Comparison of ENCODE assay signal across 17 mouse cellular contexts in genomic region chr16:30818541-30819120, GRCm38 (mm10).
A peak's percentile ranks its signal among the peaks of the same experiment; 100 is the strongest.
DNase-seq lines count a peak whose midpoint lies in the region; ATAC-seq and TF ChIP-seq lines count a peak whose summit lies in the region.
"Had no signal": no experiment of that assay in that cellular context is flagged by ENCODE, and none has a peak within 500 bp of the region (broad histone marks: within the 10 kb centered on the region; RNA-seq: fewer than 3 reads in every experiment).

No protein-coding gene starts in this region.

- H3K27me3 ChIP-seq in kidney, embryonic 15.5 days: no peaks in the 10 kb centered on the region
- H3K27me3 ChIP-seq in stomach, embryonic 16.5 days (ENCODE audit: control insufficient read depth, insufficient read depth, low read length): no peaks in the 10 kb centered on the region
- H3K27me3 ChIP-seq: embryonic facial prominence, embryonic 13.5 days; forebrain, embryonic 13.5 days; limb, embryonic 13.5 days; neural tube, embryonic 13.5 days; stomach, embryonic 15.5 days had no signal

- H3K9me3 ChIP-seq in kidney, embryonic 15.5 days (replicated peaks): no peaks in the 10 kb centered on the region
- no peaks in the 10 kb centered on the region for H3K9me3 ChIP-seq in stomach, embryonic 16.5 days (replicated peaks; ENCODE audit: control insufficient read depth, low read length)
- H3K9me3 ChIP-seq: embryonic facial prominence, embryonic 13.5 days; forebrain, embryonic 13.5 days; limb, embryonic 13.5 days; neural tube, embryonic 13.5 days; stomach, embryonic 15.5 days had no signal

- peaks cover 41% of the 10 kb centered on the region for H3K4me1 ChIP-seq in kidney, embryonic 15.5 days
- peaks cover 35% of the 10 kb centered on the region for H3K4me1 ChIP-seq in brown adipose tissue, adult 24 weeks (ENCODE audit: control insufficient read depth, insufficient read depth, insufficient read length, low read length)
- H3K4me1 ChIP-seq in stomach, embryonic 16.5 days (ENCODE audit: control insufficient read depth, insufficient read depth, low read length): peaks cover 27% of the 10 kb centered on the region

- H3K9ac ChIP-seq in kidney, embryonic 15.5 days: no peak overlapping the region
- H3K9ac ChIP-seq in stomach, embryonic 16.5 days (ENCODE audit: low read length): no peak overlapping the region
- H3K9ac ChIP-seq: embryonic facial prominence, embryonic 13.5 days; forebrain, embryonic 13.5 days; limb, embryonic 13.5 days; liver, postnatal 0 days; neural tube, embryonic 13.5 days; stomach, embryonic 15.5 days had no signal

- no peaks in the 10 kb centered on the region for H3K36me3 ChIP-seq in kidney, embryonic 15.5 days
- no peaks in the 10 kb centered on the region for H3K36me3 ChIP-seq in stomach, embryonic 16.5 days (ENCODE audit: control insufficient read depth, insufficient read depth, low read length)
- H3K36me3 ChIP-seq: embryonic facial prominence, embryonic 13.5 days; limb, embryonic 13.5 days; neural tube, embryonic 13.5 days; stomach, embryonic 15.5 days had no signal

- intact Hi-C loops in gastrocnemius, adult 2 months (cut with DNase I): no loop called here
- intact Hi-C loops in gastrocnemius, postnatal 14 days (cut with DNase I; ENCODE audit: low total_unique reads): no loop called here

- H3K27ac ChIP-seq in gastrocnemius, adult 2 months: peak overlapping the region; percentile 5; the same call in 1 of the 2 replicates
- H3K27ac ChIP-seq in kidney, embryonic 15.5 days: peak overlapping the region; percentile 70
- H3K27ac ChIP-seq in brown adipose tissue, adult 24 weeks (replicated peaks; ENCODE audit: low read depth, low read length): peak overlapping the region; percentile 79
- H3K27ac ChIP-seq in stomach, embryonic 16.5 days (ENCODE audit: low read length): 0 out of 2 replicates have a peak overlapping the region, but pooled peaks have one; percentile 29
- H3K27ac ChIP-seq: embryonic facial prominence, embryonic 13.5 days; forebrain, embryonic 13.5 days; left cerebral cortex, adult 2 months; limb, embryonic 13.5 days; neural tube, embryonic 13.5 days; stomach, embryonic 15.5 days had no signal

- H3K4me2 ChIP-seq in kidney, embryonic 15.5 days: no peak overlapping the region
- H3K4me2 ChIP-seq in stomach, embryonic 16.5 days (ENCODE audit: low read depth, low read length): no peak overlapping the region
- H3K4me2 ChIP-seq: embryonic facial prominence, embryonic 13.5 days; forebrain, embryonic 13.5 days; limb, embryonic 13.5 days; neural tube, embryonic 13.5 days; stomach, embryonic 15.5 days had no signal

- no peak for TF ChIP-seq CTCF in gastrocnemius, adult 2 months (IDR thresholded peaks at IDR 0.05)

- no peak for DNase-seq in gastrocnemius, adult 2 months
- no peak for DNase-seq in gastrocnemius, postnatal 14 days
- DNase-seq in kidney, adult 11 months: no peak
- DNase-seq in B cell, adult 2 months: no peak
- DNase-seq: cerebellum, postnatal 10 days; liver, postnatal 0 days had no signal

- 0 out of 2 replicates have a peak, but pooled peaks have one; percentile 30 for ATAC-seq in kidney, embryonic 15.5 days (replicated peaks; ENCODE audit: low FRiP score)
- peak; percentile 45; the same call in 1 of the 2 replicates for ATAC-seq in stomach, embryonic 16.5 days (ENCODE audit: insufficient read depth, low FRiP score)
- ATAC-seq: activated CD4-positive, CD25-positive, alpha-beta regulatory T cell, adult 4 months; forebrain, embryonic 13.5 days; inflammation-experienced regulatory T-cells, adult 6 months; liver, postnatal 0 days had no signal

- no peak overlapping the region for H3K4me3 ChIP-seq in gastrocnemius, adult 2 months
- H3K4me3 ChIP-seq in kidney, embryonic 15.5 days (replicated peaks): no peak overlapping the region
- H3K4me3 ChIP-seq in brown adipose tissue, adult 24 weeks (ENCODE audit: insufficient read depth, low read depth, low read length): no peak overlapping the region
- no peak overlapping the region for H3K4me3 ChIP-seq in stomach, embryonic 16.5 days (replicated peaks; ENCODE audit: low read length)
- H3K4me3 ChIP-seq: embryonic facial prominence, embryonic 13.5 days; forebrain, embryonic 13.5 days; left cerebral cortex, adult 2 months; limb, embryonic 13.5 days; neural tube, embryonic 13.5 days; stomach, embryonic 15.5 days had no signal

- 13% methylated on average over 5 of the region's 5 CpGs for WGBS in kidney, embryonic 15.5 days
- 22% methylated on average over 5 of the region's 5 CpGs for WGBS in stomach, embryonic 16.5 days

Comparison
In these comparisons a context has a peak if more than half of its experiments do, and no peak if none do; other contexts are left out.
1. H3K27ac ChIP-seq: peak in every context shown above with its lines; median percentile 79 in brown adipose tissue, adult 24 weeks; 70 in kidney, embryonic 15.5 days; 29 in stomach, embryonic 16.5 days; 5 in gastrocnemius, adult 2 months.